Mouse (Mus musculus) gastrocnemius, adult 18-20 months (tissue): ENCODE measurements at regions not wholly inside any gene's neighbourhood (a gene's known extent, or its start where the extent isn't known, plus 50 kb on each side); places are given as distances from the start of the nearest gene placed in this dataset.

Source experiments
- DNase-seq: peaks from one replicate; pipeline ENCODE4 v3.0.0; 2021; ENCODE audit warnings: low spot score

DNA sequence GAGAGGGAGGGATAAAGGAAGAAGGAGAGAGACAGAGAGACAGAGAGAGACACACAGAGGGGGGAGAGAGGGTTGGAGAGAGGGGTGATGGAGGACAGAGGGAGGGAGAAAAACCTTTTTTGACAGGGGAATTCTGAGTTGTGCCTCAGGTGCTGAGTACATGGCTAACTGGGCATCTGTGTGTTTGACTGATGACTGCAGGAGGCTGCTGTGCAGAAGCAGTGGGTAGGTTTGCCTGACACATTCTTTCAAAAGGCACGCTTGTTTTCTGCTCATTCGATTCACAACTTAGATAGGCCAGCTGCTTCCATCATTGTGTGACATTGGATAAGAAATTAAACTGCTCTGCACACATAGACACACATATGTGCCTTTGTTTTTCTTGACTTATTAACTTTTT lies 150.7 kb upstream of the Rgmb start:
- no peak for DNase-seq

DNA sequence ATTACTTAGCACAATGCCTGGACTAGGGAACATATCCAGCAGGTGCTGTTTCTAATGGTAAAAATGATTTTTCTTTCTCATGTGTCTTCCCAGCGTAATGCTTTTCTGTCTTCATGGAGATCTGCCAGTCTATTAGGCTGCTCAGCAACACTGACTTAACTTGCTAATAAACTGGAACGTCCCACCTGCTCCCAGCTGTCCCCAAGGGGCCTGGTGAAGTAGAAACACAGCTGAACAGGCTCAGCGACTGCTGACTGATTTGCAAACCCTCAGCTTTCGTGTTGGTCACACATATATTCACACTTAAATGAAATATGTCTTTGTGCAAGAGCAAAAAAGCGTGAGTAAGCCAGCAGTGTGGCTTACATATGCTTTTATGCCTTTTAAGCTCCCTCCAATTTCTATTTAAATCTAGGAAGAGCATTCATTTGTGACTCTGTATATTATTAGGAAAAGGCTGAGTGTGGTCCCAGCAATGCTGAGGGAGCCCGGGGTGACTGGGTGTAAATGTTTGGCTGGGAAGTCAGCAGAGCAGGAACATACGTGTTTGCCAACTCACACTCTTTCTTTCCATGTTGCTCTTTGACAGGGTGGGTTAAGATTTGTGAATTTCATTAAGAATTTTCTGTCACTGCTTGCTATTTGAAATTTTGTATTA lies 146.7 kb upstream of the Rgmb start:
- peak; percentile 40 for DNase-seq

DNA sequence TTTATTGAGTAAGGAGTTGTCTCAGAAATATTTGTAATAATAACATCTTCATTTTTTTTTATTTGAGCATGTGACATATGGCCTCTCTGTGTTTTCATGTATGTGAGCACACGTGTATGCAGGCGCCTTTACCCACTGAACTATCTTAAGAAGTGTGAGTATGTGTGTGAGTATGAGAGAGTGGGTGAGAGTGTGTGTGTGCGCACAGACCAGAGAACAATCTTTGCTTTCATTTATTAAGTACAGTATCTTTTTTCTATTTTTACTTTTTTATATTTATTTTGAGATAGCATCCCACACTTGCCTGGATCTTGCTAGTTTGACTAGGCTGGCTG lies 140.5 kb upstream of the Rgmb start:
- DNase-seq, result no peak

GRCm38 (mm10) chr17:15970481-15971350 lies 139.9 kb upstream of the Rgmb start:
- DNase-seq, result no peak

- DNase-seq, result no peak
Observed at GRCm38 (mm10) chr17:15968331-15968730, 137.5 kb upstream of the Rgmb start.

DNA sequence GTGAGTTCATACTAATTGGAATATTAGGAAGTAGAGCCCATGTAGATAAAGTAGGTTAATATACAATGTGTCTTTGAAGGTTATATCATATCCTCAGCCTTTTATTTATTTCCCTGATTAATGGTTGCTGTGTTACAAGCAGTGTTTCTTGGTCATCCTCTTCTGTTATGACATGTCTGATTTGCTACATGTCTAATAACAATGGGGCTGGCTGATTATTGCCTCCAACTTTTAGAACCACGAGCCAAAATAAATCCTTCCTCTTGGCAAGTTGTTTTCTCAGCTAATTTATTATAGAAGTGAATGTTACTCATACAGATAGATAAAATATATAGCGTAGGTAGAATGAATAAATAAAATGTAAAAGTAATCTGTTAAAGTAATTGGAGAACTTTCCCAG lies 124.8 kb upstream of the Rgmb start:
- DNase-seq, result no peak

GRCm38 (mm10) chr17:15951641-15952040 lies 120.8 kb upstream of the Rgmb start:
- no peak for DNase-seq

- no peak for DNase-seq
Observed at GRCm38 (mm10) chr17:15949753-15950152, 118.9 kb upstream of the Rgmb start.

DNA sequence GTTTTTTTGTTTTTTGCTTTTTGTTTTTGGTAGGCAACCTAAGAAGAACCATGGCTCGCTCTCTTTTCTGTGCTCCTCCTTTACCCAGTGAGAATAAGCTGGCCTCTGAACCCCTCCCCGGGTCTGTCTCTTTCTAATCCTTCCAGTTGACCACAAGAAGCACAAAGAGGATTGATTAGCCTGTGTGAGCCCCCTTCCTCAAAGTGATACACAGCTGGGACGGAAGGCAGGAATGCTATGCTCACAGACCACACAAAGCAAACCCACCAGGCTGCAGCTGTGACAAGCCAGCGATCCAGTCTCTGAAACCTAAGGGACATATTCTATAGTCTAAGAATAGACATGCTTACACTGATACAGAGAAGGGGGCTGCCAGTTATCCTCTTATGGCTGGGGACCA lies 111.5 kb upstream of the Rgmb start:
- no peak for DNase-seq

DNA sequence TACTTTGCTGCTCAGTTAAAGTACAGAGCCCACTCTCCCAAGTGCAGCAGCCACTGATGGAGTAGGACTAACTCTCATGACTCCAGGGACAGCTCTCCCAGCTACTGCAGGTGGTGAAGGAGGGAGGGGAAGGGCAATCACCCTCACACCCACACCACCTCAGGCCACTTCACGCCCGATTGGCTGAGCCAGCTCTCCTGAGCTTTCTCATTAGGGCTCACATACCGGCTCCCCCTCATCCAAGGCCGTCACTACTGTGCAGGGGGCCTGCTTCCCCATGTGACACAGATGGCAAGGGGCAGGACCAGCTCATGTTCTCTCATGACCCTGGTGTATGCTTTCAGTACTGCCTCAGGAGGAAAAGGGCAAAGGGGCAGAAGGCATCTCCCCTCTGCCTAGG lies 87.8 kb upstream of the Rgmb start:
- no peak for DNase-seq

- DNase-seq, result no peak
Observed at GRCm38 (mm10) chr17:15898689-15899419, 68.0 kb upstream of the Rgmb start.

DNA sequence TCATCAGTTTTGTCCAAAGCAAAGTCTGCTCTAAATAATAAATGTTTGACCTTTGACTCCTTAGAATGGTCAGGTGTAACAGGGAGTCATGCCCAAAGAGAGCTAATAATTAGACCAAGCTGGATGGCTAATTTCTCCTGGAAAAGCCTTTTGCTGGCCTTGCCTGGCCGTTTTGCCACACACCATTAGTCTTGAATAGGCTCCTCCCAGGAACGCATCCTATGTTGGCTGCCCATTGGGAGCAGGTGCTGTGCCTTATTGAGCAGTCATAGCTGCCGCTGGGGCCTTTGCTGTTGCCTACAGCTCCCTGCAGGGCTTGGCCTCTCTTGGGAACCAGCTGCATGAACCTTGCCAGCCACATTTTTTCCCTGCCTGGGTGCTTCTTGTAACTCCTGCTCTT lies 65.1 kb upstream of the Rgmb start:
- DNase-seq, result no peak

DNA sequence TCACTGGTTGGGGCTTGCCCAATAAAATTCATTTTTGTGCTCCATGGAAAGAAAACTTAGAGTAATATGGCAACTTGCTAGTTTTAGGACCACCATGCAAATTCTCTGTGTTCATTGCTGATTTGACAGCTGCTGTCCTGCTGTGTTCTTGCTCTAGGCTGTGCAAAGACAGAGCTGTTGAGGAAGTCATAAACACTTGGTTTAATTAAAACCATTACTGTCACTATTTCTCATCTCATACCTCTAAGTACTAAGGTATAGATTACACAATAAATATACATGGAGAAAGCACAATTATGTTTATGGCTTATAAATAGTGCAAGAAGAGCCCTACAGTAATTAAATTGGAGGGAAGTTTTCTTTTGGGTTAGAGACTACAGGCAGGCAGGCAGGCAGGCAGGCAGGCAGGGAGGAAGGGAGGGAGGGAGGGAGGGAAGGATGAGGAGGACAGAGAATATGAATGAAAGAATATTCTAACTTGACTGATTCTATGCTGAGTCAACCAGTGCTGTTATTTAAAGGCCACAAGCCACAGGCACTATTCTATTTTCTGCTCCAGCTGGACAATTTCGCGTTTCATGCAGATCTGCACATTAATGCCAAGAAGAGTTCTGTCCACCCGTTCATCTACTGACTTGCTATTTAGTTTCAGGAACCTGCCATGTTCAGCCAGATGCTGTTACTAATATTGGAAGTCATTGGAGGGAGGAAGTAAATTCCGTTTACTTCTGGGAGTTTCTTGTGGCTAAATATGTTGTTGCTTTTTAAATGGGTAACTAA lies 61.2 kb upstream of the Rgmb start:
- peak; percentile 15 for DNase-seq

DNA sequence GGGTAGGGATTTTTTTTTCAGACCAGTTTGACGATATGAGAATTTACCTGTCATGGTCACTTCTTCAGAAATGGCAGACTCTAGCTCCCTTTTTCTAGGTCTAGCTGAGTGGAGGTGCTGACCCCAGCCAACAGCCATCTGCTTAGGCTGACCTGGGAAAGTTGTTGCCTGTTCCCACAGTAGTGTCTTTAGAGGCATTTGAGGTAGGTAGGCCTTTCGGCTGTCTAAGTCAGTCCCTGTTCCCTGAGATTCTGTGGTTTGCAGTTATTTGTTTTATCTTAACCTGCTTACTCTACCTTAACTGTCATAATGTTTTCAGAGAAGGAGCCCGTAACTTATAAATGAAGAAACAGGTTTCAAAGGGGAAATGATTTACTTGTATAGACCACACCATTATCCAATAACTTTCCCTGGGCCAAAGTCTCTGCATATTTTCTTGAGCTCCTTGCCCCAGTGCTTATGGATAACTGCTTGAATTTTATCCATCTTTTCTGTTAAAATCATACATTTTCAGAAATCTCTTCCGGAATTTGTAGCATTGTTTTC lies 59.8 kb upstream of the Rgmb start:
- DNase-seq, result no peak

DNA sequence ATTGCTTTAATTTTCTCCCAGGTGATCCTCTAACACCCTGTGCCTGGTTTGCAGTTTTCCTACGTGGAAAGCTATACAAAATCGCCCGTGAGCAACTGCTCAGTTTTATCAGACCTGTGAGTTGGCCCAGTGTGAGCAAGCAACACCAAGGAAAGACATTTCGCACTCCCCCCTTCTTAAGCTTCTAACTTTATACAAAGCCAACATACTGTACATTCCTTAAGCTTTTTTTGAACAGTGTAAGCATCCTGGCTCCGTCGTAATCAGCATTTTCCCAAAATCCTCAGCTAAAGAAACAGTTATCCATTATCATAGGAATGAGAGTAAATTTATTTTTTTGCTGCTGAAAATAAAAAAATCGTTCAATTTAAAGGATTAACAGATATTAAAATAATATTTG lies 52.0 kb upstream of the Rgmb start:
- DNase-seq, result no peak

GRCm38 (mm10) chr17:15882245-15882644 lies 51.4 kb upstream of the Rgmb start:
- DNase-seq, result no peak
